Mouse (Mus musculus): ENCODE data around the gene Iqschfp. TPM values are rescaled to one million over a fixed set of nuclear protein-coding genes. Genes with fewer than 3 reads are reported as not detected.

Gene Iqschfp
- polyA plus RNA-seq, 1 experiment from 2014 or later = not detected

GRCm38 (mm10) chr3:68045475-68046416 lies 153.7 kb downstream of the Iqschfp start:
- whole genome bisulfite sequencing = 52% methylated on average over 9 of the region's 9 CpGs
- Histone ChIP-seq H3K4me2 (no peak overlapping the region), H3K27ac (no peak overlapping the region), H3K9ac (no peak overlapping the region), H3K9me3 (no peaks in the 10 kb centered on the region), H3K27me3 (no peaks in the 10 kb centered on the region), H3K4me3 (no peak overlapping the region), H3K4me1 (no peaks in the 10 kb centered on the region), H3K36me3 (no peaks in the 10 kb centered on the region)
- no peak for ATAC-seq (ENCODE audit: insufficient number of reproducible peaks, insufficient read depth, low FRiP score, low TSS enrichment, low read depth)

- Histone ChIP-seq H3K4me3 (no peak overlapping the region), H3K27me3 (peaks cover 8% of the 10 kb centered on the region), H3K27ac (no peak overlapping the region), H3K9me3 (no peaks in the 10 kb centered on the region), H3K4me2 (no peak overlapping the region), H3K36me3 (no peaks in the 10 kb centered on the region), H3K9ac (no peak overlapping the region), H3K4me1 (no peaks in the 10 kb centered on the region)
- no peak for ATAC-seq (ENCODE audit: insufficient number of reproducible peaks, insufficient read depth, low FRiP score, low TSS enrichment, low read depth)
- WGBS = 46% methylated on average over 2 of the region's 2 CpGs
Observed at GRCm38 (mm10) chr3:68053538-68053937, 161.5 kb downstream of the Iqschfp start.

GRCm38 (mm10) chr3:68055071-68055470 lies 163.0 kb downstream of the Iqschfp start:
- Histone ChIP-seq H3K4me1 (no peaks in the 10 kb centered on the region), H3K36me3 (no peaks in the 10 kb centered on the region), H3K4me3 (no peak overlapping the region), H3K27me3 (peaks cover 8% of the 10 kb centered on the region), H3K9me3 (no peaks in the 10 kb centered on the region), H3K4me2 (no peak overlapping the region), H3K27ac (no peak overlapping the region), H3K9ac (no peak overlapping the region)
- no peak for ATAC-seq (ENCODE audit: insufficient number of reproducible peaks, insufficient read depth, low FRiP score, low TSS enrichment, low read depth)
- 60% methylated on average over 13 of the region's 13 CpGs for WGBS

GRCm38 (mm10) chr3:68056373-68057275 lies 164.6 kb downstream of the Iqschfp start:
- no peak for ATAC-seq (ENCODE audit: insufficient number of reproducible peaks, insufficient read depth, low FRiP score, low TSS enrichment, low read depth)
- 55% methylated on average over 23 of the region's 23 CpGs for WGBS
- Histone ChIP-seq H3K27me3 (peaks cover 8% of the 10 kb centered on the region), H3K4me1 (no peaks in the 10 kb centered on the region), H3K36me3 (no peaks in the 10 kb centered on the region), H3K4me2 (peak overlapping the region; percentile 48), H3K9ac (no peak overlapping the region), H3K4me3 (peak overlapping the region; percentile 24), H3K27ac (no peak overlapping the region), H3K9me3 (no peaks in the 10 kb centered on the region)

- no peaks in the 10 kb centered on the region for H3K4me1 ChIP-seq
- no peak overlapping the region for H3K4me2 ChIP-seq
- H3K9me3 ChIP-seq = no peaks in the 10 kb centered on the region
- H3K36me3 ChIP-seq = no peaks in the 10 kb centered on the region
- 47% methylated on average over 2 of the region's 2 CpGs for WGBS
- no peak for ATAC-seq (ENCODE audit: insufficient number of reproducible peaks, insufficient read depth, low FRiP score, low TSS enrichment, low read depth)
- peaks cover 8% of the 10 kb centered on the region for H3K27me3 ChIP-seq
- no peak overlapping the region for H3K27ac ChIP-seq
- no peak overlapping the region for H3K9ac ChIP-seq
- no peak overlapping the region for H3K4me3 ChIP-seq
Observed at GRCm38 (mm10) chr3:68059162-68059800, 167.2 kb downstream of the Iqschfp start.

GRCm38 (mm10) chr3:68064731-68065130 lies 172.7 kb downstream of the Iqschfp start, which contains the start of gene Schip1:
Gene Schip1 (plus strand): TSS chr3:68064802.
- no peak for ATAC-seq (ENCODE audit: insufficient number of reproducible peaks, insufficient read depth, low FRiP score, low TSS enrichment, low read depth)
- no peaks in the 10 kb centered on the region for H3K9me3 ChIP-seq
- H3K27ac ChIP-seq = no peak within 1 kb of the TSS
- H3K4me3 ChIP-seq = no peak within 1 kb of the TSS
- H3K4me2 ChIP-seq = no peak within 1 kb of the TSS
- H3K4me1 ChIP-seq = no peaks in the 10 kb centered on the region
- H3K36me3 ChIP-seq = no peaks in the 10 kb centered on the region
- H3K27me3 ChIP-seq = no peaks in the 10 kb centered on the region
- 24% methylated on average over 12 of the region's 12 CpGs for WGBS
- no peak within 1 kb of the TSS for H3K9ac ChIP-seq

- WGBS = 69% methylated on average over 9 of the region's 9 CpGs
- Histone ChIP-seq H3K36me3 (no peaks in the 10 kb centered on the region), H3K9me3 (no peaks in the 10 kb centered on the region), H3K27ac (no peak overlapping the region), H3K4me3 (no peak overlapping the region), H3K4me2 (no peak overlapping the region), H3K4me1 (peaks cover 8% of the 10 kb centered on the region; the same call in 1 of the 2 replicates), H3K9ac (no peak overlapping the region), H3K27me3 (no peaks in the 10 kb centered on the region)
- no peak for ATAC-seq (ENCODE audit: insufficient number of reproducible peaks, insufficient read depth, low FRiP score, low TSS enrichment, low read depth)
Observed at GRCm38 (mm10) chr3:68071395-68072386, 179.7 kb downstream of the Iqschfp start.

- 76% methylated on average over 4 of the region's 4 CpGs for WGBS
- Histone ChIP-seq H3K27me3 (no peaks in the 10 kb centered on the region), H3K9ac (no peak overlapping the region), H3K4me1 (no peaks in the 10 kb centered on the region), H3K9me3 (no peaks in the 10 kb centered on the region), H3K27ac (no peak overlapping the region), H3K4me2 (no peak overlapping the region), H3K36me3 (no peaks in the 10 kb centered on the region), H3K4me3 (no peak overlapping the region)
- no peak for ATAC-seq (ENCODE audit: insufficient number of reproducible peaks, insufficient read depth, low FRiP score, low TSS enrichment, low read depth)
Observed at GRCm38 (mm10) chr3:68077406-68077805, 185.4 kb downstream of the Iqschfp start.

- Histone ChIP-seq H3K27ac (no peak overlapping the region), H3K4me3 (no peak overlapping the region), H3K9ac (no peak overlapping the region), H3K27me3 (no peaks in the 10 kb centered on the region), H3K36me3 (no peaks in the 10 kb centered on the region), H3K4me2 (no peak overlapping the region), H3K9me3 (no peaks in the 10 kb centered on the region), H3K4me1 (no peaks in the 10 kb centered on the region)
- ATAC-seq (ENCODE audit: insufficient number of reproducible peaks, insufficient read depth, low FRiP score, low TSS enrichment, low read depth) = no peak
- WGBS = 92% methylated on average over 2 of the region's 2 CpGs
Observed at GRCm38 (mm10) chr3:68085024-68085423, 193.0 kb downstream of the Iqschfp start.

GRCm38 (mm10) chr3:68092108-68092507 lies 200.1 kb downstream of the Iqschfp start:
- Histone ChIP-seq H3K9me3 (no peaks in the 10 kb centered on the region), H3K4me2 (no peak overlapping the region), H3K4me1 (no peaks in the 10 kb centered on the region), H3K36me3 (no peaks in the 10 kb centered on the region), H3K27ac (no peak overlapping the region), H3K9ac (no peak overlapping the region), H3K4me3 (no peak overlapping the region), H3K27me3 (no peaks in the 10 kb centered on the region)
- WGBS = 61% methylated on average over 4 of the region's 4 CpGs
- no peak for ATAC-seq (ENCODE audit: insufficient number of reproducible peaks, insufficient read depth, low FRiP score, low TSS enrichment, low read depth)

Measured in embryonic facial prominence, embryonic 13.5 days (tissue).